Mouse (Mus musculus) MEL (cell line): Measurements from ENCODE around the gene She.

ENCODE experiments used
- CTCF ChIP-seq, 3 experiments: IDR thresholded peaks in 2 of 3; conservative IDR thresholded peaks in 1 of 3; 2 replicates each; pipeline ENCODE4 v1.5.1; 2011 to 2012; ENCODE audit warnings: low read length in 3 of 3, low read depth in 2 of 3, mild to moderate bottlenecking in 2 of 3, improper control_type of control experiment in 1 of 3, inconsistent platforms in 1 of 3, mixed read lengths in 1 of 3, moderate library complexity in 1 of 3; ENCODE audit not compliant: control insufficient read depth in 1 of 3, insufficient read depth in 1 of 3, poor library complexity in 1 of 3, severe bottlenecking in 1 of 3
- E2F4 ChIP-seq: IDR thresholded peaks from 2 replicates; pipeline ENCODE4 v1.6.1; 2011; ENCODE audit warnings: low read depth, low read length, improper control_type of control experiment, borderline replicate concordance
- ETS1 ChIP-seq: IDR thresholded peaks from 2 replicates; pipeline ENCODE4 v1.6.1; 2012; ENCODE audit warnings: low read depth, mild to moderate bottlenecking, inconsistent platforms, low read length, improper control_type of control experiment, moderate library complexity
- GABPA ChIP-seq: IDR thresholded peaks from 2 replicates; pipeline ENCODE4 v1.6.1; 2012; ENCODE audit warnings: low read depth, mild to moderate bottlenecking, inconsistent platforms, low read length, improper control_type of control experiment, moderate library complexity
- GATA1 ChIP-seq: IDR thresholded peaks from 2 replicates; pipeline ENCODE4 v1.6.1; 2011; ENCODE audit warnings: low read depth, low read length, improper control_type of control experiment
- HCFC1 ChIP-seq: IDR thresholded peaks from 2 replicates; pipeline ENCODE4 v1.6.1; 2012; ENCODE audit warnings: low read depth, mild to moderate bottlenecking, inconsistent platforms, low read length, improper control_type of control experiment, moderate library complexity
- JUND ChIP-seq: IDR thresholded peaks from 2 replicates; pipeline ENCODE4 v1.6.1; 2011; ENCODE audit warnings: low read depth, mild to moderate bottlenecking, improper control_type of control experiment, low read length
- KAT2A ChIP-seq: conservative IDR thresholded peaks from 2 replicates; pipeline ENCODE4 v1.6.1; 2012; ENCODE audit warnings: low read depth, low read length, improper control_type of control experiment, inconsistent platforms
- NRF1 ChIP-seq: IDR thresholded peaks from 2 replicates; pipeline ENCODE4 v1.6.1; 2014; ENCODE audit warnings: low read depth, mild to moderate bottlenecking, inconsistent platforms, low read length, improper control_type of control experiment, moderate library complexity; ENCODE audit not compliant: poor library complexity, insufficient read depth, severe bottlenecking
- POLR2A ChIP-seq, 2 experiments: IDR thresholded peaks; 2 replicates each; pipeline ENCODE4 v1.6.1; 2011 to 2012; ENCODE audit warnings: low read length in 2 of 2, mild to moderate bottlenecking in 2 of 2, control low read depth in 1 of 2, improper control_type of control experiment in 1 of 2, low read depth in 1 of 2, moderate library complexity in 1 of 2; ENCODE audit not compliant: control insufficient read depth in 1 of 2, insufficient read depth in 1 of 2, poor library complexity in 1 of 2
- POLR2AphosphoS2 ChIP-seq: IDR thresholded peaks from 2 replicates; pipeline ENCODE4 v1.6.1; 2011; ENCODE audit warnings: low read length, improper control_type of control experiment
- USF2 ChIP-seq, 2 experiments: IDR thresholded peaks; 2 replicates each; pipeline ENCODE4 v1.6.1; 2011 to 2012; ENCODE audit warnings: improper control_type of control experiment in 2 of 2, low read length in 2 of 2, borderline replicate concordance in 1 of 2, inconsistent platforms in 1 of 2, low read depth in 1 of 2, mild to moderate bottlenecking in 1 of 2; ENCODE audit not compliant: insufficient read depth in 1 of 2
- ZKSCAN1 ChIP-seq: IDR thresholded peaks from 2 replicates; pipeline ENCODE4 v1.6.1; 2012; ENCODE audit warnings: low read depth, mild to moderate bottlenecking, inconsistent platforms, low read length, improper control_type of control experiment, moderate library complexity

- TF ChIP-seq POLR2A (IDR thresholded peaks at IDR 0.05; ENCODE audit: control insufficient read depth in 1 of 2, insufficient read depth in 1 of 2, low read depth in 1 of 2, low read length in 2 of 2, poor library complexity in 1 of 2): no peak
- no peak for TF ChIP-seq CTCF (IDR thresholded peaks at IDR 0.05 in 2 of 3, conservative IDR thresholded peaks at IDR 0.05 in 1 of 3; ENCODE audit: control insufficient read depth in 1 of 3, insufficient read depth in 1 of 3, low read depth in 2 of 3, low read length in 3 of 3, poor library complexity in 1 of 3, severe bottlenecking in 1 of 3)
- no peak for TF ChIP-seq POLR2AphosphoS2
- no peak for TF ChIP-seq NRF1
- no peak for TF ChIP-seq KAT2A
- no peak for TF ChIP-seq ETS1
- TF ChIP-seq GATA1: no peak
- no peak for TF ChIP-seq E2F4
- no peak for TF ChIP-seq JUND
- no peak for TF ChIP-seq USF2 (IDR thresholded peaks at IDR 0.05; ENCODE audit: borderline replicate concordance in 1 of 2, insufficient read depth in 1 of 2, low read depth in 1 of 2, low read length in 2 of 2)
- no peak for TF ChIP-seq ZKSCAN1
- no peak for TF ChIP-seq GABPA
- no peak for TF ChIP-seq HCFC1
These were observed 61.4 kb downstream of the She start for GRCm38 (mm10) chr3:89892517-89893106.
